Mouse (Mus musculus) cerebellum, adult (tissue): ENCODE measurements at regions not wholly inside any gene's neighbourhood (a gene's known extent, or its start where the extent isn't known, plus 50 kb on each side); places are given as distances from the start of the nearest gene placed in this dataset.

Experiments
- ATAC-seq: cut with Nextera tagmentation; 2 replicates; pipeline ENCODE4 v1.9.2; 2017; ENCODE audit warnings: mild to moderate bottlenecking, moderate library complexity, mixed read lengths; ENCODE audit not compliant: insufficient number of reproducible peaks, low FRiP score, low TSS enrichment

DNA sequence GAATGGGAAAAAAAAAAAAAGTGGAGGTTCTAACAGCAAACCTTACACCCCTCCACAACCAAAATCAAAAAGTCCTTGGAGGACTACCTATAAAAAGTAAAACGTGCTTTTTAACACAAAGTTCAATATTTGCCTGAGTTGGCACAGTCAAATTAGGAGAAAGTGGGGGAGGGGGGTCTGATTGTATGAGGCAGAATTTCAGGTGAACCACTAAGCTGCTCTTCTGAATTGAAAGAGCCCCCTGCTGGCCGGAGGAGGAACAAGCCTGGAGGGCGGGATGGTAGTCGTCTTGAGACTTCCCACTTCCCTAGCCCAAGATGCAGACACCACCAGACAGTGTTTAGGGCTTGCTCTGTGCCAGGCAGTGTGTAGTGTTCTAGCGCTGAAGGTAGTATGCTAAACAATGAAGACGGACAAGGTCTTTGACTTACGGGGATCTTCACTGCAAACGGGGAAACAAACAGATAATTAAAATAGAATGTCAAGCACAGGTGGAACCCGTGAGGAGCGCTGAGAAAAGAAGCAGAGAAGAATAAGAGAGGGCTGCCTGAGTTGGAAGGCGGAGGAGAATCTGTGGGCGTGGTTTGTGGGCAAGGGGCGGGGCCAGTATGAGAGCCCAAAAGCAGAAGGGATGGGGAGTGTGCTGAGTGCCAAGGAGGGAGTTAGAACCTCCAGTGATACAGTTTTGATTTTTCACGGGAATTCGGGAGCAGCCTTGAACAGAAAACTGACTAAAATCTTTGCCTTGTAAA, 69.8 kb upstream of the Nfe2l3 start:
- ATAC-seq = peak; percentile 61; the same call in 1 of the 2 replicates

DNA sequence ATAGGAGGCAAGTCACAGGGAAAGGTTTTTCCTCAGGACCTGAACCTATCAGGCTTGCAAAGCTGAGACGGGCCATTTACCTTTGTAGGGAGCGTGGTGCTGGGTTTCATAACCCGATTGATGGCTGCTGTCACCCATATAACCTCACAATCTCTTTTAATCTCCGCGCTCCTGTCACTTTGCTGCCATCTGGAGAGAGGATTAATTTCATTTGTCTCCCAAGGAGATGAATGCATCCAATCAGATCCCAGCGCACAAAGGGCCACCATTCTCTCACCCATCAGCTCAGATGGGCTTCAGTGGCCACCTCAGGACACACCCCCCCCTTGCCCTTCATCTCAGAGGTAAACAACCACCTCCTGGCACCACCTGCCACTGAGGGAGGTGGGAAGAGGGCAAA, 67.7 kb upstream of the Nfe2l3 start:
- no peak for ATAC-seq

DNA sequence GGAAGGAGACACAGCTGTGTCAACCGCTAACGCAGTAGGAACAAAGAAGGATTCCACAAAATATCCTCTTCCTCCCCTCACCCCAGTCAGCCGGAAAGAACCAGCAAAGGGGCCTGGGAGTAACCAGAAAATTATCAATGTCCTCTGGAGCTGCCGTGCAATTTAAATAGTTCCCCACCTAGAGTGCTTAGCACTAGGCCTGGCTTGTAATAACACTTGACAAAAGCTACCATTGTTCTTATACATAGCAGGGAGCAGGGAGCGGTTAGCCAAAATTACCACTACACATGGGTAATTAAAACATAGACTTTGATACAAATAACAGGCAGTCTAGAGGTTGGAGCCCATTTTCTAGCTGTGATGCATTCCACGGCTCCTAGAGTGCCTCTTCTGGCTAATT, 62.7 kb upstream of the Nfe2l3 start:
- no peak for ATAC-seq

DNA sequence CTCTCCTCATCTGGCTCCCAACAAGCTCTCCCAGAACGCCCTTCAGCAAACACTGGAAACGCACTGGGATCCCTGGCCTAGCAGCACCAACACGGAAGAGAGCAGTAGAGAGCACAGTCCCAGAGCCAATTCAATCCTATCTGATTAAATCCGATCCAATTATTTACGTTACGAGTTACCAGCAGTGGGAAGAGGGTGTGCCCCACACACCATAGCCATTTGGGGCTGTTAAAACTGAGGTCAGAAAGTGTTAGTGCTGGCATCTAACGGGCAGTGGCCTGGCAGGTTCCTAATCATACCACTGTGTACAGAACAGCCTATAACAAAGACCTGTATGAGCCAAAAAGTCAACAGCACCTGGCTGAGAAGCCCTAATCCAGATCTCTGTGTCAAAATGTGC, 60.1 kb upstream of the Nfe2l3 start:
- no peak for ATAC-seq

DNA sequence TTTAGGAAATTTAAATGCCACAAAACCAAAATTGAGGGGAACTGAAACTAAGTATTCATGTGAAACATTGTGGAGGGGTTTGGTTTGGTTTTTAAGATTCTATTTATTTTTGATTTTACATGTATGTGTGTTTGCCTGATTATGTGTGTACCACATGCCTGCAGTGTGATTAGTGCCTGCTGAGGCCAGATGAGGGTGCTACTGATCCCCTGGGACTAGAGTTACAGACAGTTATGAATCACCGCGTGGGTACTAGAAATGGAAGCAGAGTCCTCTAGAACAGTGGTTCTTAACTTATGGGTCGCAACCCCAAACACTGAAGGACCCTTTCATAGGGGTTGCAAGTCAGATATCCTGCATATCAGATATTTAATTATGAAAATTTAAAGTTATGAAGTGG, 54.0 kb upstream of the Nfe2l3 start:
- no peak for ATAC-seq

DNA sequence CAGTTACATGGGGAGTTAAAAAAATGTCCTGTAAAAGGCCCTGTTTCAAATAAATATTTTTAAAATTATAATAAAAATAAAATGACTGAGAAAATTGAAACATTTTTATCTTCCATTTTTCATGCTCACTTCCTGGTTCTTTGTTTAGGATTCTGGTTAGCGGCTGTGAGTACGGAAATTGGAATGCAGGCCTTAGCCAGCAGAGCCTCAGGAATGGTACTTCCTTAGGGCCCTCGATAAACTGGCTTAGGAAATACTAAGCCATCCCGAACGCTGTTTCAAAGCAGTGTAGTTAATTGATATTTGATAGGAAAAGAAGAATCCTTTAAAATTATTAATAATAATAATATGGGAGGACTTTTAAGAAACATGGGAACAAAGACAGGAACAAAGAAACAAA, 53.4 kb upstream of the Nfe2l3 start:
- ATAC-seq = no peak

DNA sequence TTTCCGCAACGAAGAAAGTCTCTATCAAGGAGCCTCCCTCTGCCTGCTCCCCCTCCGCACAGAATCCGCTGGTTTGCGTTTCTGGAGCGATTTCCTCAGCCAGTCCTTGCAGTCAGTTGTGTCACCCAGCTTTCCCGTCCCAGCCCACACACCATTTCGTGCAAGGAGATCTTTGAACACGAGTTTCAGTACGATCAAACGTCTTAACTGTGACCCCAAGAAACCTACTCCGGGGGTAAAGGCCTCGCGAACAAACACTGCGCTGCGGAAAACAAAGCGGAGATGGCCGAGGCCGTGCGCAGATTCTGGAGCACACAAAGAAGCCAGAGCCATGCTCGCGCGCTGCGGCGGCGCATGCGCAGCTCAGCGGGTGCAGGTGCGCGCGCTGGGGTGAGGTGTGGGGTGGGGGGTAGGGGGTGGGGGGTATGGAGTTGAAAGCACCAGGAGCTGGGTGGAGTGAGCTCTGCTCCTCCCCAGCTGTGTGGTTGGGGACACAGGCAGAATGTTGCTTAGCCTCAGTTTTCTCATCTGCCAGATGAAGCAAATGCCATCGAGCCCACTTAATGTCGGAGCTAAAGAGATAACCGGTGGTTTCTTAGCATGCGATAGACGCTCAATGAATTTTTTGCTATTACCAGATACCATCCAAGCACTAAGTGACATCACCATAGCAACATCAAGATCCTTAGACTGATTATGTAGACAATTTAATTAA, 52.8 kb upstream of the Nfe2l3 start:
- peak; percentile 88 for ATAC-seq

DNA sequence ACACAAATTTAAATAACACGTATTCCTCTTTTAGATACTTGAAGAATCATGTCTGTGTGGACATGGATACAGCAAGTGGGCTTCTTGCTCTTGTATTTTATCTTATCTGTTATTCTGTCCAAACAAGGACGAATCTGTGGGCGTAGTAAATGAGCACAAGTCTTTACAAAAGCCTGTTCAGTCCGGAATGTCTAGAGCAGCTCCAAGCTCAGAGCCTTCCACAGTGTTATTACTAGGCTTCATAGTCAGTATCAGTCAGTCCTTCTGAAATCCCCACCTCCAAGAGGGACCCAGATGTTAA, 52.2 kb upstream of the Nfe2l3 start:
- ATAC-seq = no peak

DNA sequence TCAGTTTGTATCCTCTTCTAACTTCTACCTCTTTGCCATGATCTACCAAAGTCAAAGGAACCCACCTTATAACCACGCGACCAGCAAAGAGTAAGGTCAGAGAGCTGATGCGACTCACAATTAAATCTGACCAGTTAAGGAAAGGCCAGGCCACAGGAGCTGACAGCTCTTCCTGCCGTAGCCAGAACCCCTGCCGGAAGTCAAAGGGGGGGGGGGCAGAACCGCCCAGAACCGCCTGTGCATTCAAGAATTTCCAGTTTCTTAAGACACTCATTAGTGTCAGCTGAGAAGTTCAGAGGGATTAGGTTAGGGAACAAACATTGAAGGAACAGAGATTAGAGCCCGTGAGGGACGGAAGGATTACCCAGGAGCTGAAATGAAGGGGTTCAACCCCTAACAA, 51.0 kb upstream of the Nfe2l3 start:
- no peak for ATAC-seq
